Mouse (Mus musculus) embryonic fibroblast, embryonic 13.5 days (primary cell): ENCODE data around the gene Prok1.

Experiments used
- CTCF ChIP-seq: IDR thresholded peaks from 2 replicates; pipeline ENCODE4 v1.5.1; 2011; ENCODE audit warnings: mild to moderate bottlenecking, control low read depth, low read length, moderate library complexity, borderline replicate concordance; ENCODE audit not compliant: insufficient read depth
- POLR2A ChIP-seq: IDR thresholded peaks from 2 replicates; pipeline ENCODE4 v1.6.1; 2011; ENCODE audit warnings: low read depth, mild to moderate bottlenecking, control low read depth, low read length, moderate library complexity

DNA sequence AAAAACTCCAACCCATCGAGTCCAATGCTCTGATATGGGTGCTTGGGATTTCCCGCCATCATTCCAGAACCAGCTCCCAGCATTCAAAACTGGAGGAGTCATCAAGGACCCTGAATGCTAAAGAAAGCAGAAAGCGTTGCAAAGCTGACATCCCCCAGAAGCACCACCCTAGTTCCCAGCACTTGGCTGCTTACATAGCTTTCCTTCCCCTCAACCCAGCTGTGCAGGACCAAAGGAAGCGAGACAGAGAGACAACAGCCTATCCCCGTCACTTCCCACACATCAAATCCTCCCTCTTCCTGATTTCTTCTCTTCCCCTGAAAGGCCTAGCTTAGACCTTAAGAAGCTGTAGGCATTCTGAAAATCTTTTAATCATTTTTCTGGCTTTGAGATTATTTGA is 35.8 kb upstream of the Prok1 start:
- TF ChIP-seq POLR2A, result no peak
- no peak for TF ChIP-seq CTCF
